Mouse (Mus musculus) thymus, adult 2 months (tissue): ENCODE data around the gene Siva1. TPM values are rescaled to one million over a fixed set of nuclear protein-coding genes. Genes with fewer than 3 reads are reported as not detected.

ENCODE experiments used
- DNase-seq: peaks from one replicate; pipeline ENCODE4 v3.0.0; 2021
- H3K27ac ChIP-seq: fragments of 200-500 bp; 2 replicates; pipeline ENCODE4 v1.5.1; 2012; ENCODE audit warnings: low read length, control low read depth; ENCODE audit not compliant: control insufficient read depth, insufficient read depth
- H3K27me3 ChIP-seq: fragments of 200-500 bp; 2 replicates; pipeline ENCODE4 v1.6.1; 2012; ENCODE audit warnings: mild to moderate bottlenecking, low read length, moderate library complexity, mixed read lengths; ENCODE audit not compliant: control insufficient read depth, insufficient read depth
- H3K36me3 ChIP-seq: fragments of 200-500 bp; 2 replicates; pipeline ENCODE4 v1.6.1; 2012; ENCODE audit warnings: mild to moderate bottlenecking, low read length, moderate library complexity; ENCODE audit not compliant: control insufficient read depth, insufficient read depth
- H3K4me1 ChIP-seq: fragments of 200-500 bp; replicated peaks from 2 replicates; pipeline ENCODE4 v1.6.1; 2012; ENCODE audit warnings: low read length; ENCODE audit not compliant: control insufficient read depth, insufficient read depth
- H3K4me3 ChIP-seq: fragments of 200-500 bp; 2 replicates; pipeline ENCODE4 v1.5.1; 2012; ENCODE audit warnings: mild to moderate bottlenecking, low read length, control low read depth, moderate library complexity; ENCODE audit not compliant: control insufficient read depth, insufficient read depth
- CTCF ChIP-seq: fragments of 200-500 bp; IDR thresholded peaks from 2 replicates; pipeline ENCODE4 v1.5.1; 2012; ENCODE audit warnings: mild to moderate bottlenecking, control low read depth, low read length, moderate library complexity, borderline replicate concordance; ENCODE audit not compliant: control insufficient read depth, poor library complexity, insufficient read depth; ENCODE audit errors: extremely low read depth
- POLR2A ChIP-seq: fragments of 200-500 bp; IDR thresholded peaks from 2 replicates; pipeline ENCODE4 v1.6.1; 2012; ENCODE audit warnings: mild to moderate bottlenecking, low read length, control low read depth, moderate library complexity; ENCODE audit not compliant: control insufficient read depth, poor library complexity, insufficient read depth; ENCODE audit errors: extremely low read depth
- WGBS: fragments of 180-500 bp; shearing (Covaris S2); methylation state at CpG from one replicate; pipeline ENCODE4 v1.1.7; 2018; 5-methylcytosine and 5-hydroxymethylcytosine counted together
- polyA plus RNA-seq: library from polyadenylated mRNA; depleted of rRNA; stranded (reverse); fragments of >200 nt; gene quantifications from 2 replicates; pipeline ENCODE4 v1.2.3, GENCODE M21; 2012

The Siva1 gene
- polyA plus RNA-seq, 1 experiment, result 131 TPM

- Histone ChIP-seq H3K4me3 (no peak overlapping the region), H3K27ac (no peak overlapping the region), H3K36me3 (peaks cover 40% of the 10 kb centered on the region), H3K27me3 (no peaks in the 10 kb centered on the region), H3K4me1 (peaks cover 11% of the 10 kb centered on the region)
- no peak for TF ChIP-seq POLR2A
- TF ChIP-seq CTCF, result no peak
- no peak for DNase-seq
- WGBS, result 88% methylated on average over 10 of the region's 10 CpGs
These were observed 23.3 kb downstream of the Siva1 start for GRCm38 (mm10) chr12:112667619-112668297.

DNA sequence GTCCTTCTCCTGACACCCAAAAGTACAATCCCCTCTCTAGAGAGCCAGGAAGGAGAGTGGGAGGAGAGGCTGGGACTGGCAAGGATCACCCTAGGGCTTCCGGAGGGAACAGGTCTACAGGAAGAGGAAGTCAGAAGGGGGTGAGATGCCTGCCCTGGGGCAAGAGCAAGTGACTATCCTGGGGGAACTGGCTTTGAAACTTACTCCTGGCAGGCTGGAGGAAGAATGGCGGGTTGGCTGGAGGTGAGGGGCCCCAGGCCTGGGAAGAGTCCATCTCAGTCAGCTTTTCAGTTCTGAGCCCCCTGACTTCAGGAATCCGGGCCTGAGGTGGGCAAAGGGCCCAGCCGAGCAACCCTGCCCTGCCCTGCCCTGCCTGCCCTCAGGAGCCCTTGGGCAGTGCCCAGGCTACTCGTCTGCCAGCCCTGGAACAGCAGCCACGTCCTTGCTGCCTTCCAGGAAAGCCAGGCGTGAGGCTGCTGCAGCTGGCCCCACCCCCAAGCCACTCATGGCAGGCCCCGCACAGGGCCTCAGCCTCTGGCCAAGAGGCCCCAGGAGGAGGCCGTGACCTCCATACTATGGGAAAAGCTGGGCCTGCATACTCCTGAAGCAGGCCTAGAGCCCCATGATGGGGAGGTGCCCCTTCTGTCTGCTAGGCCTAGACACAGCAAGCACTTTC lies 26.4 kb downstream of the Siva1 start:
- no peak overlapping the region for H3K27ac ChIP-seq

GRCm38 (mm10) chr12:112671891-112672290 lies 27.4 kb downstream of the Siva1 start:
- no peak overlapping the region for H3K4me3 ChIP-seq
- 93% methylated on average over 7 of the region's 7 CpGs for WGBS
- DNase-seq, result no peak
- H3K27ac ChIP-seq, result no peak overlapping the region
- no peaks in the 10 kb centered on the region for H3K27me3 ChIP-seq
- TF ChIP-seq POLR2A (no peak), CTCF (no peak)
- peaks cover 34% of the 10 kb centered on the region for H3K4me1 ChIP-seq
- H3K36me3 ChIP-seq, result peaks cover 25% of the 10 kb centered on the region

More for the DNA sequence above, 26.4 kb downstream of the Siva1 start:
- DNase-seq, result no peak
- no peak for TF ChIP-seq CTCF
- no peak for TF ChIP-seq POLR2A
- peaks cover 34% of the 10 kb centered on the region for H3K4me1 ChIP-seq
- H3K27me3 ChIP-seq, result no peaks in the 10 kb centered on the region
- peaks cover 30% of the 10 kb centered on the region for H3K36me3 ChIP-seq
- 91% methylated on average over 9 of the region's 9 CpGs for WGBS
- no peak overlapping the region for H3K4me3 ChIP-seq

GRCm38 (mm10) chr12:112672744-112673575 lies 28.5 kb downstream of the Siva1 start:
- no peak overlapping the region for H3K27ac ChIP-seq
- WGBS, result 9% methylated on average over 21 of the region's 21 CpGs
- peaks cover 35% of the 10 kb centered on the region for H3K4me1 ChIP-seq
- H3K36me3 ChIP-seq, result peaks cover 23% of the 10 kb centered on the region
- peak; percentile 23 for DNase-seq
- no peaks in the 10 kb centered on the region; the same call in 1 of the 2 replicates for H3K27me3 ChIP-seq
- TF ChIP-seq POLR2A (no peak), CTCF (no peak)
- H3K4me3 ChIP-seq, result peak overlapping the region; percentile 77

DNA sequence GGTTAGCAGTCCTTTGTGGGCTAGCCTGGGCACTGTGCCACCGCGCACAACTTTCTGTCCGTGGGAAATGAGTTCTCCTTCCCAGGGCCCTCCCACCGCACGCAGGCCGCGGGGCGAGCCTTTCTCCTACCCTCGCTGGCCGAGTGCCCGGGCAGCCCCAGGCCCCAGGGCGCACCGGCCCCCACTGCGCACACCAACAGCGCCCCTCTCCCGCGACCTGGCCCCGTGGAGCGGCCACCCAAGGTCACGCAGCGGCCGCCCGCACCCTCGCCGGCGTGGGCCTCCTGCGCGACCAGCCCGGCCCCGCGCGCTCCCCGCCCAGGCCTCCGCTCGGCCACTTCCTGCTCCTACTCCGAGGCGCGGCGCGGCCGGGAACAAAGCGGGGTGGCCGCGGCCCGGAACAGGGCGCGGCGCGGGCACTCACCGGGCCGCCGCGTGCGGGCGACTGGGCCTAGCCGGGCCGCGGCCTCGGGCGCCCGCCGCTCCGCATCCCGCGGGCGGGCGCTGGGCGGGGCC lies 29.2 kb downstream of the Siva1 start:
- peak overlapping the region; percentile 77 for H3K4me3 ChIP-seq
- DNase-seq, result peak; percentile 42
- H3K4me1 ChIP-seq, result peaks cover 41% of the 10 kb centered on the region
- WGBS, result 10% methylated on average over 68 of the region's 68 CpGs
- no peaks in the 10 kb centered on the region; the same call in 1 of the 2 replicates for H3K27me3 ChIP-seq
- no peak overlapping the region for H3K27ac ChIP-seq
- H3K36me3 ChIP-seq, result peaks cover 16% of the 10 kb centered on the region
- TF ChIP-seq POLR2A (no peak), CTCF (no peak)

GRCm38 (mm10) chr12:112674132-112675011 lies 29.9 kb downstream of the Siva1 start, which contains the start of gene Akt1:
TSS of gene Akt1 (minus strand) at chr12:112674884.
- DNase-seq, result peak; percentile 55
- Histone ChIP-seq H3K4me1 (peaks cover 44% of the 10 kb centered on the region), H3K4me3 (peak within 1 kb of the TSS; percentile 77), H3K27ac (peak within 1 kb of the TSS; percentile 26; the same call in 1 of the 2 replicates), H3K36me3 (peaks cover 11% of the 10 kb centered on the region), H3K27me3 (peaks cover under 1% of the 10 kb centered on the region; the same call in 1 of the 2 replicates)
- 18% methylated on average over 70 of the region's 70 CpGs for WGBS
- no peak for TF ChIP-seq CTCF
- TF ChIP-seq POLR2A, result no peak
